Mouse (Mus musculus): ENCODE results near the gene Icmt. TPM values are rescaled to one million over a fixed set of nuclear protein-coding genes. Genes with fewer than 3 reads are reported as not detected.

Icmt gene
- 18.1 and 19.8 TPM in 2 replicates for polyA plus RNA-seq (2014; fragmentation: Nextera tagmentation; extraction: Ambion mirVana)

GRCm38 (mm10) chr4:152296874-152297861 lies at the start of gene Icmt:
TSS of gene Icmt (plus strand) at chr4:152297227.
- Histone ChIP-seq H3K36me3 (ENCODE audit: control insufficient read depth, insufficient read depth, low read length) (no peaks in the 10 kb centered on the region), H3K27me3 (ENCODE audit: control insufficient read depth, insufficient read depth, low read length) (peaks cover 24% of the 10 kb centered on the region), H3K4me3 (ENCODE audit: low read depth, low read length) (peak within 1 kb of the TSS; percentile 94), H3K4me1 (ENCODE audit: control insufficient read depth, insufficient read depth, low read length) (peaks cover 36% of the 10 kb centered on the region), H3K9ac (ENCODE audit: low read length) (peak within 1 kb of the TSS; percentile 96), H3K4me2 (peak within 1 kb of the TSS; percentile 99), H3K9me3 (ENCODE audit: control insufficient read depth, low read length) (no peaks in the 10 kb centered on the region), H3K27ac (ENCODE audit: low read depth, low read length) (no peak within 1 kb of the TSS)
- DNase-seq (ENCODE audit: low spot score, missing footprints) (peak; percentile 100), ATAC-seq (ENCODE audit: low FRiP score) (peak; percentile 95)
- under 1% methylated on average over 117 of the region's 119 CpGs for whole genome bisulfite sequencing

DNA sequence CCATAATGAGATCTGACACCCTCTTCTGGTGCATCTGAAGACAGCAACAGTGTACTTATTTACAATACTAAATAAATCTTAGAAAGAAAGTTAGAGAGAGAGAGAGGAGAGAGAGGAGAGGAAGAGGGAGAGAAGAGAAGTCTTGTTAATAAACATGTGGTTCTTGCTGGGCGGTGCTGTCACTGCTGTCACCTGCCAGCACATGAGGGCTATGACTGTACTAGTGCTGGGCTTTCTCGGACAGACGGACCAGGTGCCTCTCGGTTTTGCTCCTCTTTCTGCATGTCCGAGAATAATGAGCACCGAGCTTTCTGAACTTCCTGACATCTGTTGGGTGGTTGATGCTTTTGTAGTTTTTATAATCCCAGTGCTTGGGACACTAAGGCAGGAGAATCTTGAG lies 46.4 kb upstream of the Icmt start:
- H3K4me1 ChIP-seq (ENCODE audit: control insufficient read depth, insufficient read depth, low read length): no peaks in the 10 kb centered on the region
- no peak for ATAC-seq (ENCODE audit: low FRiP score)
- no peak overlapping the region for H3K4me3 ChIP-seq (ENCODE audit: low read depth, low read length)
- no peaks in the 10 kb centered on the region for H3K27me3 ChIP-seq (ENCODE audit: control insufficient read depth, insufficient read depth, low read length)
- no peak overlapping the region for H3K9ac ChIP-seq (ENCODE audit: low read length)
- no peak overlapping the region for H3K4me2 ChIP-seq
- no peak overlapping the region for H3K27ac ChIP-seq (ENCODE audit: low read depth, low read length)
- no peak for DNase-seq (ENCODE audit: low spot score, missing footprints)
- WGBS: 90% methylated on average over 6 of the region's 6 CpGs
- H3K9me3 ChIP-seq (ENCODE audit: control insufficient read depth, low read length): no peaks in the 10 kb centered on the region
- 0 out of 2 replicates have a peak, but pooled peaks cover 2% of the 10 kb centered on the region for H3K36me3 ChIP-seq (ENCODE audit: control insufficient read depth, insufficient read depth, low read length)

DNA sequence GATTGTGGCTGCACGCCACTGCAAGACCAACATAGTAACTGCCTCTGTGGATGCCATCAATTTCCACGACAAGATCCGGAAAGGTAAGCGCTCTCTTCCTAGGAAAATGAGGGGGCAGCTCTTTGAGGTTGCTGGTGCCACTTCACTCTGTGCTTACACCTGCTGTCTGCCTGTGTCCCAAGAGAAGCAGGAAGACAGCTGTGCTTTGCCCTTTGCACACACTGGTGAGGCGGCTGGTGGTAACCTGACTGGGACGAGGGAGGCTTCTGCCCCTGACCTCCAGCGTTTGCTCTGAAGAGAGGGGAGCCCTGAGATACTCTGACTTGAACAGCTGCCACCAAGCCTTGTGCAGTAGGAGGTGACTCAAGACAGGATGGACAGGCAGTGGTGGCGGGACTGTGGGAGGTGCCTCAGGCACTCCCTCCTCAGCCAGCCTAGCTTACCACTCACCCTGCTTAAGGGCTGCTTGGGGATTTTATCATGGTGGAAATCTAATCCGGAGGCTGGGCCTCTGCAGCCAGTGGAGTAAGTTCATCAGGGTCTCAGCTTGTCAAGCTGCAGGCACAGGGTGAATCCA lies 43.8 kb upstream of the Icmt start:
- H3K9ac ChIP-seq (ENCODE audit: low read length): no peak overlapping the region
- ATAC-seq (ENCODE audit: low FRiP score): no peak
- H3K27me3 ChIP-seq (ENCODE audit: control insufficient read depth, insufficient read depth, low read length): no peaks in the 10 kb centered on the region
- 0 out of 2 replicates have a peak, but pooled peaks cover 2% of the 10 kb centered on the region for H3K36me3 ChIP-seq (ENCODE audit: control insufficient read depth, insufficient read depth, low read length)
- H3K4me3 ChIP-seq (ENCODE audit: low read depth, low read length): no peak overlapping the region
- no peak for DNase-seq (ENCODE audit: low spot score, missing footprints)
- no peak overlapping the region for H3K4me2 ChIP-seq
- no peak overlapping the region for H3K27ac ChIP-seq (ENCODE audit: low read depth, low read length)
- H3K9me3 ChIP-seq (ENCODE audit: control insufficient read depth, low read length): no peaks in the 10 kb centered on the region
- 79% methylated on average over 9 of the region's 9 CpGs for WGBS
- H3K4me1 ChIP-seq (ENCODE audit: control insufficient read depth, insufficient read depth, low read length): no peaks in the 10 kb centered on the region

- H3K4me3 ChIP-seq (ENCODE audit: low read depth, low read length): no peak overlapping the region
- no peak for ATAC-seq (ENCODE audit: low FRiP score)
- DNase-seq (ENCODE audit: low spot score, missing footprints): no peak
- no peak overlapping the region for H3K27ac ChIP-seq (ENCODE audit: low read depth, low read length)
- no peak overlapping the region for H3K9ac ChIP-seq (ENCODE audit: low read length)
- no peaks in the 10 kb centered on the region for H3K27me3 ChIP-seq (ENCODE audit: control insufficient read depth, insufficient read depth, low read length)
- no peaks in the 10 kb centered on the region for H3K4me1 ChIP-seq (ENCODE audit: control insufficient read depth, insufficient read depth, low read length)
- 84% methylated on average over 6 of the region's 6 CpGs for WGBS
- H3K4me2 ChIP-seq: no peak overlapping the region
- no peaks in the 10 kb centered on the region for H3K9me3 ChIP-seq (ENCODE audit: control insufficient read depth, low read length)
- H3K36me3 ChIP-seq (ENCODE audit: control insufficient read depth, insufficient read depth, low read length): peaks cover 2% of the 10 kb centered on the region; the same call in 1 of the 2 replicates
These were observed 40.0 kb upstream of the Icmt start for GRCm38 (mm10) chr4:152257070-152257469.

GRCm38 (mm10) chr4:152260451-152260850 lies 36.6 kb upstream of the Icmt start:
- no peak for DNase-seq (ENCODE audit: low spot score, missing footprints)
- H3K4me1 ChIP-seq (ENCODE audit: control insufficient read depth, insufficient read depth, low read length): peaks cover 5% of the 10 kb centered on the region
- no peaks in the 10 kb centered on the region; the same call in 1 of the 2 replicates for H3K36me3 ChIP-seq (ENCODE audit: control insufficient read depth, insufficient read depth, low read length)
- no peak overlapping the region for H3K4me3 ChIP-seq (ENCODE audit: low read depth, low read length)
- no peak overlapping the region for H3K9ac ChIP-seq (ENCODE audit: low read length)
- H3K4me2 ChIP-seq: no peak overlapping the region
- H3K27ac ChIP-seq (ENCODE audit: low read depth, low read length): no peak overlapping the region
- WGBS: 94% methylated on average over 8 of the region's 8 CpGs
- H3K9me3 ChIP-seq (ENCODE audit: control insufficient read depth, low read length): no peaks in the 10 kb centered on the region
- no peak for ATAC-seq (ENCODE audit: low FRiP score)
- no peaks in the 10 kb centered on the region for H3K27me3 ChIP-seq (ENCODE audit: control insufficient read depth, insufficient read depth, low read length)

DNA sequence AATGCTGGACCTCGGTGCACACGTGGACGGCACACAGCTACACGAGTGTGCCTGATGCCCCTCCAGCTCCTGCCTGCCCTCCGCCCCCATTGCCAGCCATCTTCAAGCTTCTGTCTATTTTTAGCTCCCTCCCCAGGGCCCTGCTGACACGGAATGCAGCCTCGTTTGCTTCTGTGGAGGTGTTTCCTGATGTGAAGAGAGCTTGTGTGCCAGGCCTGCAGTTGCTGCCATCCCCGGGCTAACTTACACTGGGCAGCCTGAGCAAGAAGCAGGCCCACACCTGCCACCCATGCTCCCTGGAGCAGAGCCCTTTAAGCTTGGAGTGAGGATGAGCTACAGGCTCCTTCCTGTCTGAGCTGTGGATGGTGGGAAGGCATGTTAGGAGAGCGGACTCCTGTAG lies 34.8 kb upstream of the Icmt start:
- Histone ChIP-seq H3K4me3 (ENCODE audit: low read depth, low read length) (no peak overlapping the region), H3K36me3 (ENCODE audit: control insufficient read depth, insufficient read depth, low read length) (no peaks in the 10 kb centered on the region; the same call in 1 of the 2 replicates), H3K9ac (ENCODE audit: low read length) (no peak overlapping the region), H3K27me3 (ENCODE audit: control insufficient read depth, insufficient read depth, low read length) (no peaks in the 10 kb centered on the region), H3K9me3 (ENCODE audit: control insufficient read depth, low read length) (no peaks in the 10 kb centered on the region), H3K27ac (ENCODE audit: low read depth, low read length) (no peak overlapping the region), H3K4me2 (no peak overlapping the region), H3K4me1 (ENCODE audit: control insufficient read depth, insufficient read depth, low read length) (peaks cover 5% of the 10 kb centered on the region)
- 77% methylated on average over 9 of the region's 9 CpGs for WGBS
- no peak for DNase-seq (ENCODE audit: low spot score, missing footprints)
- no peak for ATAC-seq (ENCODE audit: low FRiP score)

- no peaks in the 10 kb centered on the region for H3K9me3 ChIP-seq (ENCODE audit: control insufficient read depth, low read length)
- no peak overlapping the region for H3K4me3 ChIP-seq (ENCODE audit: low read depth, low read length)
- no peak overlapping the region for H3K27ac ChIP-seq (ENCODE audit: low read depth, low read length)
- H3K4me2 ChIP-seq: no peak overlapping the region
- DNase-seq (ENCODE audit: low spot score, missing footprints): no peak
- no peak for ATAC-seq (ENCODE audit: low FRiP score)
- H3K9ac ChIP-seq (ENCODE audit: low read length): no peak overlapping the region
- no peaks in the 10 kb centered on the region; the same call in 1 of the 2 replicates for H3K36me3 ChIP-seq (ENCODE audit: control insufficient read depth, insufficient read depth, low read length)
- no peaks in the 10 kb centered on the region for H3K27me3 ChIP-seq (ENCODE audit: control insufficient read depth, insufficient read depth, low read length)
- 63% methylated on average over 9 of the region's 9 CpGs for WGBS
- H3K4me1 ChIP-seq (ENCODE audit: control insufficient read depth, insufficient read depth, low read length): peaks cover 5% of the 10 kb centered on the region
These were observed 33.9 kb upstream of the Icmt start for GRCm38 (mm10) chr4:152263089-152263488.

GRCm38 (mm10) chr4:152263512-152264176 lies 33.4 kb upstream of the Icmt start:
- peak; percentile 87 for DNase-seq (ENCODE audit: low spot score, missing footprints)
- Histone ChIP-seq H3K4me2 (no peak overlapping the region), H3K9ac (ENCODE audit: low read length) (no peak overlapping the region)

More at GRCm38 (mm10) chr4:152263512-152264176, 33.4 kb upstream of the Icmt start:
- Histone ChIP-seq H3K4me3 (ENCODE audit: low read depth, low read length) (no peak overlapping the region), H3K27me3 (ENCODE audit: control insufficient read depth, insufficient read depth, low read length) (no peaks in the 10 kb centered on the region), H3K36me3 (ENCODE audit: control insufficient read depth, insufficient read depth, low read length) (no peaks in the 10 kb centered on the region; the same call in 1 of the 2 replicates), H3K9me3 (ENCODE audit: control insufficient read depth, low read length) (no peaks in the 10 kb centered on the region), H3K4me1 (ENCODE audit: control insufficient read depth, insufficient read depth, low read length) (peaks cover 5% of the 10 kb centered on the region), H3K27ac (ENCODE audit: low read depth, low read length) (no peak overlapping the region)
- ATAC-seq (ENCODE audit: low FRiP score): no peak
- 29% methylated on average over 10 of the region's 10 CpGs for WGBS
